Mouse (Mus musculus) embryonic fibroblast, embryonic 13.5 days (primary cell): ENCODE data around the gene Krtap29-1.

Experiments
- CTCF ChIP-seq: IDR thresholded peaks from 2 replicates; pipeline ENCODE4 v1.5.1; 2011; ENCODE audit warnings: mild to moderate bottlenecking, control low read depth, low read length, moderate library complexity, borderline replicate concordance; ENCODE audit not compliant: insufficient read depth
- POLR2A ChIP-seq: IDR thresholded peaks from 2 replicates; pipeline ENCODE4 v1.6.1; 2011; ENCODE audit warnings: low read depth, mild to moderate bottlenecking, control low read depth, low read length, moderate library complexity

DNA sequence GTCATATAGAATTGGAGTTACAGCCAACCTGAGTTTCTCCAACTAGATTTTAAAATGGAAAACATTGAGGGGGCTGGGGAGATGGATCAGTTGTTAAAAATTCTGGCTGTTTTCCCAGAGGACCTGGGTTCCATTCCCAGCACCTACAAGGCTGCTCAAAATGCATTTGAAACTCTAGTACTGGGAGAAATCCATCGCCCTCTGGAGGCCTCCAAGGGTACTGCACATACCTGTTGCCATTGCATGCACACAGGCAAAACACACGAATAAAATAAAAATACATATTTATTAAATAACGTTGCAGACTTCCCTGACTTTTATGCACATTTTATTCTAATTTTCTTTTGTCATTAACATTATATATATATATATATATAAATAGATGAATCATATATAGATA, 27.8 kb upstream of the Krtap29-1 start:
- TF ChIP-seq POLR2A (no peak), CTCF (no peak)
